Mouse (Mus musculus): ENCODE measurements around the gene Mrm2. TPM values are rescaled to one million over a fixed set of nuclear protein-coding genes. Genes with fewer than 3 reads are reported as not detected.

Mrm2 gene
- total RNA-seq, 2 experiments from 2014 or later = 6.9 to 7.2 TPM

- no peak for DNase-seq
These were observed 13.5 kb upstream of the Mrm2 start for GRCm38 (mm10) chr5:140345244-140345643.

GRCm38 (mm10) chr5:140342880-140343279 is 11.2 kb upstream of the Mrm2 start:
- no peak for DNase-seq

- no peak for DNase-seq
These were observed 8.1 kb upstream of the Mrm2 start for GRCm38 (mm10) chr5:140339836-140340235.

DNA sequence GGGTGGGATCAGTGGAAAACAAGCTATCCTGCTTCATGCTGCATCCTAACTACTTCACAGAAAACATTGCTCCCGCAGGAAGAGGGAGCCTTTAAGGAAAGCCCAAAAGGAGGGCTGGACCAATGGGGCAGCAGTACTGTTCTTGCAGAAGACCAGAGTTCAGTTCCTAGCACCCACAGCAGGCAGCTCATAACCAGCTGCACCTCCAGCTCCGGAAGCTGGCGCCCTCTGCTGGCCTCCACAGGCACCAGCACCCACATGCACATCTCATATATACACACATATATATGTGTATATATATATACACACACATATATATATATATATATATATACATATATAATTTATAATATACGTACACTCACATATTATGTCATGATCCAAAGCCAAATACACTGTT is 7.1 kb upstream of the Mrm2 start:
- no peak for DNase-seq

GRCm38 (mm10) chr5:140336680-140337079 is 5.0 kb upstream of the Mrm2 start:
- DNase-seq = no peak

- DNase-seq = no peak
These were observed 1.9 kb upstream of the Mrm2 start for GRCm38 (mm10) chr5:140333631-140334030.

DNA sequence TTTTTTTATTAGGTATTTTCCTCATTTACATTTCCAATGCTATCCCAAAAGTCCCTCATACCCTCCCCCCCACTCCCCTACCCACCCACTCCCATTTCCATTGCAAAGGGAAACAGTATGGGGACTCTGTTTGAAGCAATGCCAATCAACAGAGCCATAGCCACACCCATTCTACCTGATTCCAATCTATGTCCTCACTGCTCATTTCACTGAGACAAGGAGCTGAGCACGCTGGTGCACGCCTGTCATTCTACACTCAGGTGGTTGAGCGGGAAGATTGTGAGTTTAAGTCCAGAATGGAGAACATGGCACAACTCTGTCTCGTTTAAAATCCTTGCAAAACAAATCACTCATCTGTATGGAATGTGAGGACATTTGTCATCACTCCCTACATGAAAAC is 821 bp upstream of the Mrm2 start:
- no peak for DNase-seq

DNA sequence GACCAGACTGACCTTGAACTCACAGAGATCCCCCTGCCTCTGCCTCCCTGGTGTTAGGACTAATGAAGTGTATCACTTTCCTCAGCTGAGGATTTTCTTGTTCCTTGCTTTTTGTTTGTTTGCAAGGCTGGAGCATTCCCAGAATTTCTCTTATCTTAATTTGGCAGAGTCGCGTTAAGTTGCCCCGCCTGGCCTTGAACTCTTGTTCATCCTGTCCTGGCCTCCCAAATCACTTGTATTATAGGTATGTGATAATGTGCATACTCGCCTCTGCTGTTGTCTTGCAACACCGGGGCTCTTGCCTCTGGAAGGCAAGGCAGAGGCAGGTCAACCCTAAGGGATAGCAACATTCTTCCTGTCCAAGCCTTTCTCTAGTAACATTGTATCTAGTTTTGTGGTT is 7.6 kb downstream of the Mrm2 start:
- no peak for DNase-seq

DNA sequence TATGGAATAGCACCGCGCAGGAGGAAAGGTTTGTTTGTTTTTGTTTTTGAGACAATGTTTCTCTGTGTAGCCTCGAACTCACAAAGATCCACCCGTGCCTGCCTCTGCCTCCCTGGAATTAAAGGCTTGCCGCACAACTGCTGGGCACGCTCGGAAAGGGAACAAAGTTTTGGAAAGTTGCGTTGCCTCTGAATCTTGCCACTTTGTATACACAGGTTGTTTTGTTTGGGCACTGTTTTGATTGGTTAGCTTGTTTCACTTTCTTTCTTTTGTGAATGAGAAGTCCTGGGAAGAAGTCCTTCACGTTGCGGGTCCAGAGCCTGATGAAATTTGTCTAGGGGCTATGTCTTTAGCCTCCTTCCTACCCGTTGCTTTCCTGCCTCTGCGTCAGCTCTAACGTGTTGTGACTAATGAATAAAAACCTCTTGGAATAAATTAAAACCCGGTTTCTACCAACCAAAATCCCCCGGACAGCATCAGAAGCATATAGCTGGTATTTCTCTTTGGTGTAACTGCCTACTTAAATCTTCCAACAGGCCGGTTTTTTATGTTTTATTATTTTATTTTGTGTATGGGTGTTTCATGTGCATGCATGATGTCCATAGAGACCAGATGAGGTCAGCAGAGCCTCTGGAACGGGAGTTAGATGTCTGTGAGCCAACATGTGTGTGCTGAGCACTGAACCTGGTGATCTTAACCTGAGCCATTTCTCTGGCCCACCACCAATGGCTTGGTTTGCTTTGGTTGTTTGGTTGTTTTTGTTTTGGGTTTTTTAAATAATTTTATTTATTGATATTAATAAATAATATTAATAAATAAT is 9.7 kb downstream of the Mrm2 start:
- DNase-seq = no peak

- DNase-seq = peak; percentile 93
These were observed 10.5 kb downstream of the Mrm2 start, which contains the start of the genes Mad1l1 and Nudt1 for GRCm38 (mm10) chr5:140321042-140321755. TSS of gene Mad1l1 (minus strand) at chr5:140321552. TSS of gene Nudt1 (plus strand) at chr5:140321656.

DNA sequence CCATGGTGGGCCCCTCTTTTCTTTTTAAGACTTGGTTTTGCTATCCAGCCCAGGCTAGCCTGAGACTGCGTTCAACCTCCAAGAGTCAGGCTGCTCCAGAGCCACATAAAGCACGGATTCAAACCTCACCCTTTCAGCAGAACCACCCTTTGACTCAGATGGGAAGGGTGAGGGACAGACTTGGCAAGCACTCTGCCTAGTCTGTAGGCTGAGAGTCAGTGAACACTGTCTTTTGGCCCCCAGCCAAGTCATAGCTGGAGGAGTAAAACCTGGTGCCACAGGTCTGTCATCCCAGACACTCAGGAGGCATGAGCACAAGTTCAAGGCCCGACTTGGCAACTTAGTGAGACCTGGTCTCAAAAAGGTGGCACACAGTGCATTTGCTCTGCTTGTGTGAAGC is 15.0 kb downstream of the Mrm2 start:
- no peak for DNase-seq

DNA sequence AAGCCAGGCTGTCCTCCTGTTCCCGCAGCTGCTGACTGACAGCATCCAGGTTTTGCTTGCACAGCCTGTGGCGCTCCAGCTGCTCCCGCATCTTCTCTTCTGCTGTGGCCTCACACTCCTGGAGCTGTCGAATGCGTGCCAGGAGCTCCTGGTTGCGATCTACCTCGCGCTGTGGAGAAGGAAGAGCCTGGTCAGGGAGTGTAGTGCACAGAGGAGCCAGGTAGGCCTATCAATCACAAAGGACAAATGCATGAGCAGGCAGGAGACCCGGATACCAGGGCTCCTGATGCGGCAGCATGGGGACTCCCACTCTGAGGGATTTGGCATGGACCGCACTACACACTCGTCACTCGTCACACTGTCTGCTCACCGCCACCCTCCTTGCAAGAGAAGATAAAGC is 24.1 kb downstream of the Mrm2 start:
- no peak for DNase-seq

DNA sequence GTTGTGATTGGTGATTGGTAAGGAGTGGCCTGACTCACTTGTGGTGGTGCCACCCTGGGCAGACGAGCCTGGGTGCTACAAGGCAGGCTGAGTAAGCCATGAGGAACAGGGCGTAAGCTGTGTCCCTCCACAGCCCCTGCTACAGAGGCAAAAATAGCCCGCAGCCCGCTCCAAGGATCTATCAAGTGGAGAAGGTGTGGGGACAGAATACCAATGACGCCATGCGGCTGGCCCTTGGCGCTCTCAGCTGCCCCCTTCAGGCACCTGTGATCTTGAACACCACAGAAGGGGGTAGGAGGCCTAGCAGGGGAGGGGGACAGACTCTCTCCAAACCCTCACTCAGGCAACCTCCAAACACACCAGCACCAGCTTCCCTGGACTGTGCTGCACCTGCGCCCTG is 25.7 kb downstream of the Mrm2 start:
- peak; percentile 12 for DNase-seq

GRCm38 (mm10) chr5:140298291-140298690 is 33.4 kb downstream of the Mrm2 start:
- no peak for DNase-seq

DNA sequence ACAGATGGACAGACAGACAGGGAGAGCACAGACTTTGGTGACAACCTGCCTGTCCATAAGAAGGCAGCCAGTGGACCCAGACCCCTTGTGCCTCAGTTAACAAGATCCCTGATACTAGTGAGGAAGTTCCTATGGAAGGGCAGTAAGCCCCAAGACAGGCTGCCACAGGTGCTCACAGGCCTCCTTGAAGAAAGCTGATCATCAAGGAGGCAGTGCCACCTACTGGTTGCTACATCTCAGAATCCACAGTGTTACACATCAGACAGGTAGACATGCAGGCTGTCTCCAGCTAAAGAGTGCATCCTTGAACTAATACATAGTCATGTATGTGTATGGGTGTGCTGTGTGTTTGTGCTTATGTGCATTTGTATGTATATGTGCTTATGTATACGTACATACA is 39.5 kb downstream of the Mrm2 start:
- DNase-seq = peak; percentile 37

DNA sequence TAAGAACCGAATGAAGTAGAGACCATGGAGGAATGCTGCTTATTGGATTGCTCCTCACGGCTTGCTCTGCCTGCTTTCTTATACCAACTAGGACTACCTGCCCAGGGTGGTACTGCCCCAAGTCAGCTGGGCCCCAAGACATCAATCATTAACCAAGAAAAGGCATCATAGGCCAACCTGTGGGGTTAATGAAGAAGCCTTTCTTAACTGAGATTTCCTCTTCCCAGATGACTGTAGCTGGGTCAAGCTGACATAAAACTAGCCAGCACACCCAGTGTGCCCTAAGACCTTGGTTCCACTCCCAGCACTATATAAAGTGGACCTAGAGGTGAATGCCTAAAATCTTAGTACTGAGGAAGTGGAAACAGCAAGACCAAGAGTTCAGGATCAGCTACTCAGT is 42.5 kb downstream of the Mrm2 start:
- no peak for DNase-seq

GRCm38 (mm10) chr5:140288287-140288686 is 43.4 kb downstream of the Mrm2 start:
- DNase-seq = no peak

GRCm38 (mm10) chr5:140284761-140285160 is 46.9 kb downstream of the Mrm2 start:
- no peak for DNase-seq

- no peak for DNase-seq
These were observed 47.7 kb downstream of the Mrm2 start for GRCm38 (mm10) chr5:140284011-140284410.

DNA sequence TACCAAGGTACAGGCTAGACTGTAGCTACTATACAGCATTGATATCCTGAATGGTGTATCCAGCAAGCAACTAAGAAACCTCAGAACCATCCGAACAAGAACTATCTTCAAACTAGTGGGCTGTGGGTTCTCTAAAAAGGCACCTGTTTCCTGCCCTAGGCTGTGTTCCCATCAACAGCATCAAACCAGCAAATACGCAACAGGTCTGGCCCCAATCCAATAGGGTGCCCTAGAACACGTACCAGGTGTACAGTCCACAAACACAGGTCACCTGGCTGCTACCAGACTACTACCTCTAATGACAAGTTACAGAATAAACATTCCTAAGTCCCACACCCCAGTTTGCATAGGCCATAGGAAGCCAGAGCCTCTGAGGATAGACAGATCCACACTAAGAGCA is 48.8 kb downstream of the Mrm2 start:
- DNase-seq = no peak

GRCm38 (mm10) chr5:140282376-140282775 is 49.3 kb downstream of the Mrm2 start:
- DNase-seq = peak; percentile 23

DNA sequence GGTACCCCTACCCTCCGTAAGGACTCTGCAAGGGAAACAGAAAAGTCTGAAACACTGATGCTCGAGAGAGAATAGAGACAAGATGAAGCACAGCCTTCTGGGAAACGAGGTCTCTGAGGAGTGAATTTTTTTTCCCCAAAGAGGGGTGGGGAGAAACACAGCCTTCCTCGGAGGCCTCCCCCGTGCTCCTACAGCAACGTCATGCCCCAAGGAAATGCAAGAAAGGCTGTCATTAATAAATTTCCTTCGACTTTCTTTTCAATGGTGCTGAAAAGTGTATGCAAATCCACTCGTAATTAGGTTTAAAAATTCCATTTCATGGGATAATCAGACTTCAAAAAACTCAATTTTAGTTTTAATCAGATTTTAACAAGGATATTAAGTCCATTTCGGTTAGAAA is 51.5 kb downstream of the Mrm2 start:
- no peak for DNase-seq
